Mouse (Mus musculus): ENCODE results near the gene Gtf2ird1. TPM values are rescaled to one million over a fixed set of nuclear protein-coding genes. Genes with fewer than 3 reads are reported as not detected.
"Not testable (repeated sequence)": the region's sequence is repeated elsewhere in the genome, so short reads cannot be mapped to it uniquely, and the experiment has no call there.

The Gtf2ird1 gene
- polyA plus RNA-seq, 1 experiment from 2014 or later = 153 TPM

GRCm38 (mm10) chr5:134489583-134489982 is 33.1 kb upstream of the Gtf2ird1 start:
- Histone ChIP-seq H3K36me3 (peaks cover 56% of the 10 kb centered on the region), H3K9me3 (replicated peaks) (no peaks in the 10 kb centered on the region), H3K4me1 (peaks cover 34% of the 10 kb centered on the region), H3K27me3 (ENCODE audit: low read depth, poor library complexity, severe bottlenecking) (no peaks in the 10 kb centered on the region), H3K27ac (peak overlapping the region; percentile 75), H3K4me3 (no peak overlapping the region)
- peak; percentile 58 for DNase-seq (ENCODE audit: low spot score)
- 33% methylated on average over 9 of the region's 9 CpGs for WGBS

GRCm38 (mm10) chr5:134488596-134488995 is 32.1 kb upstream of the Gtf2ird1 start:
- no peak for DNase-seq (ENCODE audit: low spot score)
- Histone ChIP-seq H3K27ac (no peak overlapping the region), H3K27me3 (ENCODE audit: low read depth, poor library complexity, severe bottlenecking) (no peaks in the 10 kb centered on the region), H3K4me3 (no peak overlapping the region), H3K9me3 (replicated peaks) (no peaks in the 10 kb centered on the region), H3K4me1 (peaks cover 34% of the 10 kb centered on the region), H3K36me3 (peaks cover 47% of the 10 kb centered on the region)
- WGBS = 91% methylated on average over 4 of the region's 4 CpGs

GRCm38 (mm10) chr5:134488042-134488441 is 31.5 kb upstream of the Gtf2ird1 start:
- DNase-seq (ENCODE audit: low spot score) = no peak
- H3K27ac ChIP-seq = no peak overlapping the region
- H3K9me3 ChIP-seq (replicated peaks) = no peaks in the 10 kb centered on the region
- H3K4me3 ChIP-seq = no peak overlapping the region
- peaks cover 34% of the 10 kb centered on the region for H3K4me1 ChIP-seq
- H3K36me3 ChIP-seq = peaks cover 41% of the 10 kb centered on the region
- 46% methylated on average over 10 of the region's 10 CpGs for WGBS
- H3K27me3 ChIP-seq (ENCODE audit: low read depth, poor library complexity, severe bottlenecking) = no peaks in the 10 kb centered on the region

GRCm38 (mm10) chr5:134485900-134486665 is 29.6 kb upstream of the Gtf2ird1 start:
- Histone ChIP-seq H3K4me3 (no peak overlapping the region), H3K27ac (0 out of 2 replicates have a peak overlapping the region, but pooled peaks have one; percentile 47), H3K9me3 (replicated peaks) (no peaks in the 10 kb centered on the region), H3K36me3 (peaks cover 21% of the 10 kb centered on the region), H3K27me3 (ENCODE audit: low read depth, poor library complexity, severe bottlenecking) (no peaks in the 10 kb centered on the region), H3K4me1 (peaks cover 30% of the 10 kb centered on the region)
- peak; percentile 89 for DNase-seq (ENCODE audit: low spot score)
- 64% methylated on average over 13 of the region's 13 CpGs for WGBS

- H3K36me3 ChIP-seq = peaks cover 13% of the 10 kb centered on the region
- H3K27me3 ChIP-seq (ENCODE audit: low read depth, poor library complexity, severe bottlenecking) = no peaks in the 10 kb centered on the region
- 0 out of 2 replicates have a peak overlapping the region, but pooled peaks have one; percentile 47 for H3K27ac ChIP-seq
- no peak for DNase-seq (ENCODE audit: low spot score)
- H3K4me1 ChIP-seq = peaks cover 30% of the 10 kb centered on the region
- H3K9me3 ChIP-seq (replicated peaks) = no peaks in the 10 kb centered on the region
- H3K4me3 ChIP-seq = no peak overlapping the region
- WGBS = 80% methylated on average over 7 of the region's 7 CpGs
Measured at GRCm38 (mm10) chr5:134485183-134485730, 28.7 kb upstream of the Gtf2ird1 start.

GRCm38 (mm10) chr5:134483291-134483690 is 26.8 kb upstream of the Gtf2ird1 start:
- H3K27me3 ChIP-seq (ENCODE audit: low read depth, poor library complexity, severe bottlenecking) = no peaks in the 10 kb centered on the region
- no peaks in the 10 kb centered on the region for H3K9me3 ChIP-seq (replicated peaks)
- 82% methylated on average over 1 of the region's 1 CpGs for WGBS
- no peak for DNase-seq (ENCODE audit: low spot score)
- no peak overlapping the region for H3K4me3 ChIP-seq
- H3K4me1 ChIP-seq = peaks cover 13% of the 10 kb centered on the region
- H3K36me3 ChIP-seq = no peaks in the 10 kb centered on the region
- H3K27ac ChIP-seq = no peak overlapping the region

- Histone ChIP-seq H3K27me3 (ENCODE audit: low read depth, poor library complexity, severe bottlenecking) (no peaks in the 10 kb centered on the region), H3K4me3 (no peak overlapping the region), H3K9me3 (replicated peaks) (no peaks in the 10 kb centered on the region), H3K27ac (no peak overlapping the region), H3K36me3 (no peaks in the 10 kb centered on the region), H3K4me1 (0 out of 2 replicates have a peak, but pooled peaks cover 8% of the 10 kb centered on the region)
- 75% methylated on average over 11 of the region's 11 CpGs for WGBS
- no peak for DNase-seq (ENCODE audit: low spot score)
Measured at GRCm38 (mm10) chr5:134482331-134482730, 25.8 kb upstream of the Gtf2ird1 start.

GRCm38 (mm10) chr5:134478886-134479285 is 22.4 kb upstream of the Gtf2ird1 start:
- H3K4me1 ChIP-seq; H3K4me3 ChIP-seq; H3K27me3 ChIP-seq (ENCODE audit: low read depth, poor library complexity, severe bottlenecking); H3K36me3 ChIP-seq; DNase-seq (ENCODE audit: low spot score); H3K9me3 ChIP-seq (replicated peaks); H3K27ac ChIP-seq: not testable (repeated sequence)

GRCm38 (mm10) chr5:134475686-134476085 is 19.2 kb upstream of the Gtf2ird1 start:
- H3K36me3 ChIP-seq; H3K27ac ChIP-seq; H3K4me3 ChIP-seq; H3K4me1 ChIP-seq; DNase-seq (ENCODE audit: low spot score); H3K9me3 ChIP-seq (replicated peaks); H3K27me3 ChIP-seq (ENCODE audit: low read depth, poor library complexity, severe bottlenecking): not testable (repeated sequence)
- 93% methylated on average over 7 of the region's 7 CpGs for WGBS

GRCm38 (mm10) chr5:134475006-134475605 is 18.6 kb upstream of the Gtf2ird1 start:
- no peak overlapping the region for H3K27ac ChIP-seq
- H3K36me3 ChIP-seq = no peaks in the 10 kb centered on the region
- H3K27me3 ChIP-seq (ENCODE audit: low read depth, poor library complexity, severe bottlenecking) = no peaks in the 10 kb centered on the region
- DNase-seq (ENCODE audit: low spot score) = no peak
- H3K4me1 ChIP-seq = no peaks in the 10 kb centered on the region
- WGBS = 91% methylated on average over 6 of the region's 6 CpGs
- H3K4me3 ChIP-seq = no peak overlapping the region
- H3K9me3 ChIP-seq (replicated peaks) = no peaks in the 10 kb centered on the region

GRCm38 (mm10) chr5:134473902-134474301 is 17.4 kb upstream of the Gtf2ird1 start:
- Histone ChIP-seq H3K4me3 (no peak overlapping the region), H3K9me3 (replicated peaks) (no peaks in the 10 kb centered on the region), H3K4me1 (no peaks in the 10 kb centered on the region), H3K36me3 (no peaks in the 10 kb centered on the region), H3K27me3 (ENCODE audit: low read depth, poor library complexity, severe bottlenecking) (no peaks in the 10 kb centered on the region), H3K27ac (no peak overlapping the region)
- peak; percentile 27 for DNase-seq (ENCODE audit: low spot score)
- WGBS = 92% methylated on average over 2 of the region's 2 CpGs

- Histone ChIP-seq H3K9me3 (replicated peaks) (no peaks in the 10 kb centered on the region), H3K36me3 (no peaks in the 10 kb centered on the region), H3K27ac (no peak overlapping the region), H3K4me1 (peaks cover 15% of the 10 kb centered on the region), H3K4me3 (no peak overlapping the region), H3K27me3 (ENCODE audit: low read depth, poor library complexity, severe bottlenecking) (no peaks in the 10 kb centered on the region)
- 85% methylated on average over 8 of the region's 8 CpGs for WGBS
- no peak for DNase-seq (ENCODE audit: low spot score)
Measured at GRCm38 (mm10) chr5:134470538-134471169, 14.1 kb upstream of the Gtf2ird1 start.
